Mouse (Mus musculus): ENCODE measurements around the gene Fut9. TPM values are rescaled to one million over a fixed set of nuclear protein-coding genes. Genes with fewer than 3 reads are reported as not detected.

Fut9 gene
- polyA plus RNA-seq, 1 experiment from 2014 or later: 0.63 TPM

DNA sequence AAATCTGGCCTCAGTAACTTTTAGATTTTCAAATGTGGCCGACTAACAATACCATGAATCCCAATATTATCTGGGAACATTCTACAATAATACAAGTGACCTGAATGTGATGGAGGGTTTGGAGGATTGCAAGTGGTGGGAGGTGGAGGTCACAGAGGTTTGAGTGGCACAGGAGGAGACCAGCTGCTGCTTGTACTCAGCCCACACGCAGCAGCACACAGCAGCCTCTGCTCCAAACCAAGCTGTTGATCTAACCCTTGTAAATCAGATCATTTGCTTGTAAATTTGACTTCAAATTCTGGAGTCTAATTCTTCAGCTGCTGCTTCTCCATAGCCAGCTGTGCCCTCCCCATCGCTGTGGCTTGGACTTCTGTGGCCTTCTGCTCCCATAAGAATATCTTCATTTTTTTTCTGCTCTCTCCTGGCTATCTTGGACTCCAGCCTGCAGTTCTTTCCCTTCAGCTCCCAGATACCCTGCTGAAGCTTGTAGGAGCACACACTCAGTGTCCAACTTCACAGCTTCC lies 138.8 kb downstream of the Fut9 start:
- no peaks in the 10 kb centered on the region for H3K27me3 ChIP-seq (ENCODE audit: control insufficient read depth, insufficient read depth, low read depth, low read length)
- no peaks in the 10 kb centered on the region for H3K36me3 ChIP-seq (ENCODE audit: control insufficient read depth, insufficient read depth, low read length)
- WGBS: 57% methylated on average over 3 of the region's 3 CpGs
- H3K4me1 ChIP-seq (replicated peaks; ENCODE audit: control insufficient read depth, insufficient read depth, low read length): no peaks in the 10 kb centered on the region
- no peaks in the 10 kb centered on the region for H3K9me3 ChIP-seq (ENCODE audit: control insufficient read depth, low read length)
- no peak overlapping the region for H3K27ac ChIP-seq (ENCODE audit: low read length)
- no peak for ATAC-seq (ENCODE audit: low read depth)
- H3K4me3 ChIP-seq (ENCODE audit: low read length): no peak overlapping the region
- H3K4me2 ChIP-seq (ENCODE audit: low read depth, low read length): no peak overlapping the region
- H3K9ac ChIP-seq (ENCODE audit: low read length): no peak overlapping the region

DNA sequence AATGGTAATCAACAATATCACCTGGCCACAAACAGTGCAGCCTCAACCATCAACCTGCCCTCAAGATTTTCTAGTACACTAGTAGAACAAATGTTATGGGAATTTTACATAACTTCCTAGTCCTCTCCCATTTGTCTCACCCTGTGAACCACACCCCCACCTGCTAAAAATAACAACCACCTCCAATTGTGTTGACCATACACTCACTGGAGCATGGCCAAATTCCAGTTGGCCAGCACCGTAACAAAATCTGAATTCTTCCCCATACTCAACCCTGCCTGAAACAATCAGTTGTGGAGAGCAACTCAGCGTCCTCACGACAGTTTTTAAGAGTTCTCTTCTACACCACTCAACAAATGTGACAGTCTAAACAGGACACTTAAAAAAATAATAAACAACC lies 141.3 kb downstream of the Fut9 start:
- Histone ChIP-seq H3K27ac (ENCODE audit: low read length) (no peak overlapping the region), H3K4me2 (ENCODE audit: low read depth, low read length) (no peak overlapping the region), H3K27me3 (ENCODE audit: control insufficient read depth, insufficient read depth, low read depth, low read length) (no peaks in the 10 kb centered on the region), H3K9ac (ENCODE audit: low read length) (no peak overlapping the region), H3K4me3 (ENCODE audit: low read length) (no peak overlapping the region), H3K4me1 (replicated peaks; ENCODE audit: control insufficient read depth, insufficient read depth, low read length) (no peaks in the 10 kb centered on the region), H3K36me3 (ENCODE audit: control insufficient read depth, insufficient read depth, low read length) (no peaks in the 10 kb centered on the region), H3K9me3 (ENCODE audit: control insufficient read depth, low read length) (no peaks in the 10 kb centered on the region)
- 44% methylated on average over 3 of the region's 3 CpGs for WGBS
- no peak for ATAC-seq (ENCODE audit: low read depth)

DNA sequence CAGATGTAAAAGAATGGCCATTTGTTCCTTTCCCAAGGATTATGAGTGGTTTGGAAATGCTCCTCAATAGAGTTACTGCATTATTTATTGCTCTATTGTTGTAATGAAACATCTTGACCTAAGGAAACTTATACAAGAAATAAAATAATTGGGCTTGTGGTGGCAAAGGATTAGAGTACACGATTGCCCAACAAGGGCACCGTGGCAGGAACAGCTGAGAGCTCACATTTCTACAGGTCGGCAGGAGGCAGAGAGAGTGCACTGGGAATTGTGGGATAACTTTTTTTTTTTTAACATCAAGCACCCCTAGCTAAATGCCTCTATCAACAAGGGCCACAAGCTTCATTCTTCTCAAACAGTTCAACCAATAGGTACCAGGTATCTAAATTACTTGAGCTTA lies 148.1 kb downstream of the Fut9 start:
- no peak overlapping the region for H3K9ac ChIP-seq (ENCODE audit: low read length)
- no peak overlapping the region for H3K4me3 ChIP-seq (ENCODE audit: low read length)
- ATAC-seq (ENCODE audit: low read depth): no peak
- no peaks in the 10 kb centered on the region for H3K27me3 ChIP-seq (ENCODE audit: control insufficient read depth, insufficient read depth, low read depth, low read length)
- WGBS: 70% methylated on average over 3 of the region's 3 CpGs
- no peaks in the 10 kb centered on the region for H3K36me3 ChIP-seq (ENCODE audit: control insufficient read depth, insufficient read depth, low read length)
- no peaks in the 10 kb centered on the region for H3K9me3 ChIP-seq (ENCODE audit: control insufficient read depth, low read length)
- no peaks in the 10 kb centered on the region for H3K4me1 ChIP-seq (replicated peaks; ENCODE audit: control insufficient read depth, insufficient read depth, low read length)
- no peak overlapping the region for H3K27ac ChIP-seq (ENCODE audit: low read length)
- no peak overlapping the region for H3K4me2 ChIP-seq (ENCODE audit: low read depth, low read length)

- ATAC-seq (ENCODE audit: low read depth): no peak
- Histone ChIP-seq H3K4me3 (ENCODE audit: low read length) (no peak overlapping the region), H3K4me1 (replicated peaks; ENCODE audit: control insufficient read depth, insufficient read depth, low read length) (no peaks in the 10 kb centered on the region), H3K36me3 (ENCODE audit: control insufficient read depth, insufficient read depth, low read length) (no peaks in the 10 kb centered on the region), H3K27me3 (ENCODE audit: control insufficient read depth, insufficient read depth, low read depth, low read length) (no peaks in the 10 kb centered on the region), H3K27ac (ENCODE audit: low read length) (no peak overlapping the region), H3K9ac (ENCODE audit: low read length) (no peak overlapping the region), H3K4me2 (ENCODE audit: low read depth, low read length) (no peak overlapping the region), H3K9me3 (ENCODE audit: control insufficient read depth, low read length) (no peaks in the 10 kb centered on the region)
- whole genome bisulfite sequencing: 82% methylated on average over 2 of the region's 2 CpGs
Measured at GRCm38 (mm10) chr4:25648107-25648506, 151.9 kb downstream of the Fut9 start.

DNA sequence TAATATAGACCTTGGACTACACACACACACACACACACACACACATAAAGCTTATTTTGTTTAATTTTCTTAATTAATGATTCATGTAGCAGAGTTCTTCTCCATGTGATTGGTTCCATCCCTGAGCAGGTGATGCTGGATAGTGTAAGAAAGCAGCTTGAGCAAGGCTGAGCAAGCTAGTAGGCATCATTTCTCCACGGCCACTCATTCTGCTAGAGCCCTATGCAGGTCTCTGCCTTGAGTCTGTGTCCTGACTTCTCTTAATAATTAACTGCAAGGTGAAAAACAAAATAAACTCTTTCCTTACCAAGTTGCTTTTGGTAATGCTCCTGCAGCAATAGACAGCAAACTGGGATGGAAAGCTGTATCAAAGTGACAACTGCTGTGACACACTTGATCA lies 152.5 kb downstream of the Fut9 start:
- ATAC-seq (ENCODE audit: low read depth): no peak
- Histone ChIP-seq H3K4me2 (ENCODE audit: low read depth, low read length) (no peak overlapping the region), H3K4me1 (replicated peaks; ENCODE audit: control insufficient read depth, insufficient read depth, low read length) (no peaks in the 10 kb centered on the region), H3K27ac (ENCODE audit: low read length) (no peak overlapping the region), H3K36me3 (ENCODE audit: control insufficient read depth, insufficient read depth, low read length) (no peaks in the 10 kb centered on the region), H3K4me3 (ENCODE audit: low read length) (no peak overlapping the region), H3K27me3 (ENCODE audit: control insufficient read depth, insufficient read depth, low read depth, low read length) (no peaks in the 10 kb centered on the region), H3K9ac (ENCODE audit: low read length) (no peak overlapping the region), H3K9me3 (ENCODE audit: control insufficient read depth, low read length) (no peaks in the 10 kb centered on the region)
- 73% methylated on average over 1 of the region's 1 CpGs for WGBS

GRCm38 (mm10) chr4:25645580-25645979 lies 154.5 kb downstream of the Fut9 start:
- ATAC-seq (ENCODE audit: low read depth): no peak
- Histone ChIP-seq H3K27me3 (ENCODE audit: control insufficient read depth, insufficient read depth, low read depth, low read length) (no peaks in the 10 kb centered on the region), H3K27ac (ENCODE audit: low read length) (no peak overlapping the region), H3K9me3 (ENCODE audit: control insufficient read depth, low read length) (no peaks in the 10 kb centered on the region), H3K4me1 (replicated peaks; ENCODE audit: control insufficient read depth, insufficient read depth, low read length) (no peaks in the 10 kb centered on the region), H3K4me3 (ENCODE audit: low read length) (no peak overlapping the region), H3K4me2 (ENCODE audit: low read depth, low read length) (no peak overlapping the region), H3K9ac (ENCODE audit: low read length) (no peak overlapping the region), H3K36me3 (ENCODE audit: control insufficient read depth, insufficient read depth, low read length) (no peaks in the 10 kb centered on the region)
- 58% methylated on average over 2 of the region's 2 CpGs for WGBS

DNA sequence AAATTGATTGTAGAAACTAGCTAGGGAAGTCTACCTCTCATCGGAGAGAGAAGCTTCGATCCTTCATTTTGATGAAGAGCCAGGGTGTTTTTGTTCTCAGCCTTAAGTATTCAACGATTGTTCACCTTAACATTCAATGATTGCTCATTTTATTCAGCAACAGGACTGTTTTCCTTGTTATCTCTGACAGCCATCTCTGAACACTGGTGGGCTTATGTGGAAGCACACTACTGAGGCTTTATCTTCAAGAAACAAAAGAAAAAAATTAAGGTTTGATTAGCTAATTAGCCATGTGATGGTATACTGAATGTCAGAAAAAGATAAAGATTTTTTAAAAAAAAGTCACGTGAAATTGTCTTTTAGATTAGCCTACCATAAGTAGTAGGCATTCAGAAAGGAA lies 158.1 kb downstream of the Fut9 start:
- no peak overlapping the region for H3K27ac ChIP-seq (ENCODE audit: low read length)
- H3K4me2 ChIP-seq (ENCODE audit: low read depth, low read length): no peak overlapping the region
- H3K4me3 ChIP-seq (ENCODE audit: low read length): no peak overlapping the region
- no peak overlapping the region for H3K9ac ChIP-seq (ENCODE audit: low read length)
- no peak for ATAC-seq (ENCODE audit: low read depth)
- no peaks in the 10 kb centered on the region for H3K27me3 ChIP-seq (ENCODE audit: control insufficient read depth, insufficient read depth, low read depth, low read length)
- 70% methylated on average over 4 of the region's 4 CpGs for whole genome bisulfite sequencing
- H3K4me1 ChIP-seq (replicated peaks; ENCODE audit: control insufficient read depth, insufficient read depth, low read length): no peaks in the 10 kb centered on the region
- H3K9me3 ChIP-seq (ENCODE audit: control insufficient read depth, low read length): no peaks in the 10 kb centered on the region
- no peaks in the 10 kb centered on the region for H3K36me3 ChIP-seq (ENCODE audit: control insufficient read depth, insufficient read depth, low read length)

- Histone ChIP-seq H3K9me3 (ENCODE audit: control insufficient read depth, low read length) (no peaks in the 10 kb centered on the region), H3K4me3 (ENCODE audit: low read length) (no peak overlapping the region), H3K36me3 (ENCODE audit: control insufficient read depth, insufficient read depth, low read length) (no peaks in the 10 kb centered on the region), H3K4me2 (ENCODE audit: low read depth, low read length) (no peak overlapping the region), H3K9ac (ENCODE audit: low read length) (no peak overlapping the region), H3K4me1 (replicated peaks; ENCODE audit: control insufficient read depth, insufficient read depth, low read length) (no peaks in the 10 kb centered on the region), H3K27me3 (ENCODE audit: control insufficient read depth, insufficient read depth, low read depth, low read length) (no peaks in the 10 kb centered on the region), H3K27ac (ENCODE audit: low read length) (no peak overlapping the region)
- WGBS: 81% methylated on average over 2 of the region's 2 CpGs
- ATAC-seq (ENCODE audit: low read depth): no peak
Measured at GRCm38 (mm10) chr4:25633262-25633661, 166.8 kb downstream of the Fut9 start.

- H3K27ac ChIP-seq (ENCODE audit: low read length): no peak overlapping the region
- H3K4me1 ChIP-seq (replicated peaks; ENCODE audit: control insufficient read depth, insufficient read depth, low read length): no peaks in the 10 kb centered on the region
- no peak overlapping the region for H3K4me3 ChIP-seq (ENCODE audit: low read length)
- H3K4me2 ChIP-seq (ENCODE audit: low read depth, low read length): no peak overlapping the region
- H3K27me3 ChIP-seq (ENCODE audit: control insufficient read depth, insufficient read depth, low read depth, low read length): no peaks in the 10 kb centered on the region
- H3K9me3 ChIP-seq (ENCODE audit: control insufficient read depth, low read length): no peaks in the 10 kb centered on the region
- H3K36me3 ChIP-seq (ENCODE audit: control insufficient read depth, insufficient read depth, low read length): no peaks in the 10 kb centered on the region
- H3K9ac ChIP-seq (ENCODE audit: low read length): no peak overlapping the region
- no peak for ATAC-seq (ENCODE audit: low read depth)
- WGBS: 50% methylated on average over 5 of the region's 5 CpGs
Measured at GRCm38 (mm10) chr4:25628113-25628512, 171.9 kb downstream of the Fut9 start.

GRCm38 (mm10) chr4:25627467-25627866 lies 172.6 kb downstream of the Fut9 start:
- Histone ChIP-seq H3K4me2 (ENCODE audit: low read depth, low read length) (no peak overlapping the region), H3K9me3 (ENCODE audit: control insufficient read depth, low read length) (no peaks in the 10 kb centered on the region), H3K9ac (ENCODE audit: low read length) (no peak overlapping the region), H3K27ac (ENCODE audit: low read length) (no peak overlapping the region), H3K27me3 (ENCODE audit: control insufficient read depth, insufficient read depth, low read depth, low read length) (no peaks in the 10 kb centered on the region), H3K4me1 (replicated peaks; ENCODE audit: control insufficient read depth, insufficient read depth, low read length) (no peaks in the 10 kb centered on the region), H3K4me3 (ENCODE audit: low read length) (no peak overlapping the region), H3K36me3 (ENCODE audit: control insufficient read depth, insufficient read depth, low read length) (no peaks in the 10 kb centered on the region)
- WGBS: 91% methylated on average over 9 of the region's 9 CpGs
- ATAC-seq (ENCODE audit: low read depth): no peak
